Mouse (Mus musculus) ES-E14 (cell line): ENCODE measurements around the gene Ric8b. TPM values are rescaled to one million over a fixed set of nuclear protein-coding genes. Genes with fewer than 3 reads are reported as not detected.

ENCODE experiments used
- DNase-seq: peaks from one replicate; pipeline ENCODE4 v3.0.0-alpha.2; 2013; ENCODE audit warnings: low read depth, low spot score
- H3K27ac ChIP-seq: 2 replicates; pipeline ENCODE4 v1.5.1; 2012; ENCODE audit warnings: low read depth, mild to moderate bottlenecking, low read length, moderate library complexity, mixed read lengths; ENCODE audit not compliant: poor library complexity, insufficient read depth, severe bottlenecking
- H3K36me3 ChIP-seq: 2 replicates; pipeline ENCODE4 v1.6.1; 2012; ENCODE audit warnings: mild to moderate bottlenecking, low read length, moderate library complexity, mixed read lengths; ENCODE audit not compliant: control insufficient read depth, poor library complexity, insufficient read depth, severe bottlenecking
- H3K4me1 ChIP-seq, 2 experiments: fragments of 150-350 bp in 1 of 2; sonication (generic) in 1 of 2; 2 replicates each; pipeline ENCODE4 v1.6.1; 2012; ENCODE audit warnings: low read length in 2 of 2, mild to moderate bottlenecking in 1 of 2, mixed read lengths in 1 of 2; ENCODE audit not compliant: control insufficient read depth in 2 of 2, insufficient read depth in 2 of 2, poor library complexity in 1 of 2
- H3K4me3 ChIP-seq, 2 experiments: fragments of 150-350 bp in 1 of 2; sonication (generic) in 1 of 2; 2 replicates each; pipeline ENCODE4 v1.5.1; 2012; ENCODE audit warnings: low read length in 2 of 2, low read depth in 1 of 2, mild to moderate bottlenecking in 1 of 2, mixed read lengths in 1 of 2; ENCODE audit not compliant: insufficient read depth in 1 of 2, poor library complexity in 1 of 2, severe bottlenecking in 1 of 2
- H3K9ac ChIP-seq: 2 replicates; pipeline ENCODE4 v1.6.1; 2012; ENCODE audit warnings: low read depth, mild to moderate bottlenecking, low read length, mixed read lengths; ENCODE audit not compliant: poor library complexity, insufficient read depth, severe bottlenecking
- H3K9me3 ChIP-seq: fragments of 150-350 bp; sonication (generic); 2 replicates; pipeline ENCODE4 v1.6.1; 2012; ENCODE audit warnings: low read depth, mild to moderate bottlenecking, low read length; ENCODE audit not compliant: control insufficient read depth, insufficient read depth
- CHD2 ChIP-seq: IDR thresholded peaks from 2 replicates; pipeline ENCODE4 v1.6.1; 2014; ENCODE audit warnings: mild to moderate bottlenecking, low read depth, low read length, inconsistent platforms
- HCFC1 ChIP-seq: IDR thresholded peaks from 2 replicates; pipeline ENCODE4 v1.6.1; 2012; ENCODE audit warnings: low read length, inconsistent platforms, borderline replicate concordance; ENCODE audit not compliant: insufficient read depth
- MAFK ChIP-seq: IDR thresholded peaks from 2 replicates; pipeline ENCODE4 v1.6.1; 2014; ENCODE audit warnings: mild to moderate bottlenecking, low read depth, low read length, inconsistent platforms; ENCODE audit not compliant: insufficient read depth
- ZC3H11A ChIP-seq: IDR thresholded peaks from 2 replicates; pipeline ENCODE4 v1.6.1; 2012; ENCODE audit warnings: low read depth, mild to moderate bottlenecking, inconsistent platforms, low read length, borderline replicate concordance
- ZNF384 ChIP-seq: IDR thresholded peaks from 2 replicates; pipeline ENCODE4 v1.6.1; 2012; ENCODE audit warnings: low read depth, low read length, inconsistent platforms
- in situ Hi-C, 2 experiments: fragments of 600-800 bp; cut with MboI; formaldehyde crosslinking; loops; one replicate each; pipeline ENCODE4 v1.15.1; 2025; ENCODE audit warnings: low sequenced_read_pairs in 2 of 2, inconsistent platforms in 1 of 2; ENCODE audit not compliant: unreplicated experiment in 2 of 2
- total RNA-seq: library from RNA; depleted of rRNA; stranded (reverse); fragments of 300-350 nt; gene quantifications from 2 replicates; pipeline ENCODE4 v1.2.3, GENCODE M21; 2012

Gene Ric8b
- total RNA-seq, 1 experiment = 17.2 TPM

DNA sequence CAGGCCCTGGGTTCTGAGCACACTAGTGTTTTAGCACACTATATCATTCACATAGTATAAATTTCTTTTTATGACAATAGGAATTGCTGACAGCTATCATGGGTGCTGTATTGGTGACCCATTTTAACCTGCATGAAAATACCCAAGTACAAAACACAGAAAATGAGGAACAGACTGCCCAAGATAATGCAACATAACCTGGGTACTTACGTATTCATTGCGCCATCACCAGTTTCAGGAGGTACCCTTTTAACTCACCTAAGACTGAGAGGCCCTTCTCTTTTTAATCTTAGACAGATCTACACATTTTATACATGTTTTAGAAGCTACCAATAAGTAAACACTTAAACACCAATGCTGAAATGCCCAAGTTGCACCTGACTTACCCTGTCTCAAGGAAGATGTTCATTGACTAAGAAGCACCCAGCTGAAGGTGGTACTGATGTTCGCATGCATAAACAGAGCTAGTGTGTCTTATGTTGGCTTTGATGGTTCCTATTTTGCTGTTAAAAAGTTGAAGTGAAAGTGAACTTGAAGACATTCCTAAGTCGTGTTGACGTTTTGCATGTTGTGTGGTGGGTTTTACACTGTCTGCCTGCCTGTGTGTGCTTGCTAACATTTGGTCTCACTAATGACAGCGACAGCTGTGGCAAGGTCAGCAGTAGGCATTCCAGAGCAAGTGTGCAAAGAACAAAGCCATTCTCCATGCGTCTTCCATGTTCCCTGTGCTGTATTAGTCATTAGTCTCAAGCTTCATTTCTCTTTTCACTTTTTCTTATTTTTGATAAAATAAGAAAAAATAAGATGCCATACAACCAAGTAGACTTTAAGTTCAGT lies 86.0 kb downstream of the Ric8b start:
- H3K27ac ChIP-seq = no peak overlapping the region
- in situ Hi-C loops = no loop called here

DNA sequence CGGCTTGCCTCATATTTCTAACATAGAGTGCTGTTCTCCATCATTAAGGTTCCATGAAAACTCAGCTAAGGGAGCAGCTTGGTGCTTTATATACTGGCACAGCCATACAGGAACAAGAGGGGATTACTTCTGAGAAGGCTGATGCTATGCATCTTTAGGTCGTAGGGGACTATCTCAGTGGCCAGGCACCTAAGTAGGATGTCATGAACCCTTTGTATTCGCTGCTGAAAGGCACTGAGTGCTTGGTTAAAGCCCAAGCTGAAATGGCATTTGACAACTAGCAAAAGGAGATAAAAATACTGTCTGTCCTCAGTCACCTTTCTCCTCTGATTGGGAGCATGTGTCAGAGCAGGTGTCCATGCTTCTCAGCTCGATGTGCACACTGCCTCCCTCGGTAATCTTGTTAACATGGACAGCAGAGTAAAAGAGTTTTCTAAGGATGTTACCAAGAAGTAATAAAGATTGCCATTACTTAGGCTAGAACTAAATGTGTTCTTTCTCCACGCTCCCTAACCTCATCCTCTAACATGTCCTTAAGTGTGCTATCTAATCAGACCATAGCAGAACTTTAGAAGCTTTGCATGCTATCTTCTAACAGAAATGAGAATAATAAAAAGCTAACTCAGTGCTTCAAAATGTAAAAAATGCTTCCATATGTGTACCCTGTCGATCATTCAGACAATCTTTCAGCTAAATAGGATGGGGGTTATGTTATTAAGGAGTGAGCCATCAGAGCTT lies 89.3 kb downstream of the Ric8b start:
- no peak for DNase-seq
- peaks cover 4% of the 10 kb centered on the region; the same call in 1 of the 2 replicates for H3K36me3 ChIP-seq
- H3K9me3 ChIP-seq = no peaks in the 10 kb centered on the region
- H3K27ac ChIP-seq = no peak overlapping the region
- no peak overlapping the region for H3K9ac ChIP-seq
- H3K4me1 ChIP-seq = peaks cover 0 to 2% of the 10 kb centered on the region in 2 experiments; a peak in 1 of 4 replicates
- no peak overlapping the region for H3K4me3 ChIP-seq
- in situ Hi-C loops = no loop called here
- TF ChIP-seq HCFC1 = no peak
- TF ChIP-seq CHD2 = no peak
- no peak for TF ChIP-seq MAFK
- no peak for TF ChIP-seq ZC3H11A
- no peak for TF ChIP-seq ZNF384

More for the DNA sequence above, 86.0 kb downstream of the Ric8b start:
- H3K36me3 ChIP-seq = peaks cover 4% of the 10 kb centered on the region; the same call in 1 of the 2 replicates
- peaks cover 0 to 2% of the 10 kb centered on the region in 2 experiments; a peak in 1 of 4 replicates for H3K4me1 ChIP-seq
- H3K9ac ChIP-seq = no peak overlapping the region
- TF ChIP-seq ZC3H11A (no peak), ZNF384 (no peak), HCFC1 (no peak), CHD2 (no peak), MAFK (no peak)
- no peak overlapping the region for H3K4me3 ChIP-seq
- no peaks in the 10 kb centered on the region for H3K9me3 ChIP-seq
- no peak for DNase-seq

- H3K4me3 ChIP-seq = no peak overlapping the region
- H3K36me3 ChIP-seq = peaks cover 4% of the 10 kb centered on the region; the same call in 1 of the 2 replicates
- no peaks in the 10 kb centered on the region for H3K9me3 ChIP-seq
- TF ChIP-seq HCFC1 (no peak), ZC3H11A (no peak), CHD2 (no peak), MAFK (no peak), ZNF384 (no peak)
- no peak overlapping the region for H3K9ac ChIP-seq
- in situ Hi-C loops = no loop called here
- no peak overlapping the region for H3K27ac ChIP-seq
- peaks cover 0 to 2% of the 10 kb centered on the region in 2 experiments; a peak in 1 of 4 replicates for H3K4me1 ChIP-seq
- no peak for DNase-seq
Observed at GRCm38 (mm10) chr10:85007861-85008840, 90.7 kb downstream of the Ric8b start.

- Histone ChIP-seq H3K36me3 (peaks cover 8% of the 10 kb centered on the region; the same call in 1 of the 2 replicates), H3K4me3 (no peak overlapping the region), H3K9ac (no peak overlapping the region), H3K9me3 (no peaks in the 10 kb centered on the region), H3K27ac (no peak overlapping the region), H3K4me1 (peaks cover 0 to 5% of the 10 kb centered on the region in 2 experiments; a peak in 2 of 4 replicates)
- TF ChIP-seq ZNF384 (no peak), HCFC1 (no peak), CHD2 (no peak), ZC3H11A (no peak), MAFK (no peak)
- no peak for DNase-seq
- in situ Hi-C loops = no loop called here
Observed at GRCm38 (mm10) chr10:85011066-85011465, 93.7 kb downstream of the Ric8b start.
